Mouse (Mus musculus) stomach, embryonic 16.5 days (tissue): ENCODE measurements around the gene Zfp239. TPM values are rescaled to one million over a fixed set of nuclear protein-coding genes. Genes with fewer than 3 reads are reported as not detected.
A peak's percentile ranks its signal among the peaks of the same experiment; 100 is the strongest.

Experiments
- ATAC-seq: fragments of 200-750 bp; cut with Nextera tagmentation; 2 replicates; pipeline ENCODE4 v1.8.0; 2017; ENCODE audit warnings: moderate number of reproducible peaks, moderate TSS enrichment; ENCODE audit not compliant: insufficient read depth, low FRiP score
- H3K27ac ChIP-seq: fragments of 300-500 bp; sonication (generic); 2 replicates; pipeline ENCODE4 v1.5.1; 2014; ENCODE audit warnings: low read length
- H3K27me3 ChIP-seq: fragments of 300-500 bp; sonication (generic); 2 replicates; pipeline ENCODE4 v1.6.1; 2014; ENCODE audit warnings: low read length, control low read depth, mixed read lengths; ENCODE audit not compliant: control insufficient read depth, insufficient read depth
- H3K36me3 ChIP-seq: fragments of 300-500 bp; sonication (generic); 2 replicates; pipeline ENCODE4 v1.6.1; 2014; ENCODE audit warnings: low read length; ENCODE audit not compliant: control insufficient read depth, insufficient read depth
- H3K4me1 ChIP-seq: fragments of 300-500 bp; sonication (generic); 2 replicates; pipeline ENCODE4 v1.6.1; 2014; ENCODE audit warnings: low read length, control low read depth, mixed read lengths; ENCODE audit not compliant: control insufficient read depth, insufficient read depth
- H3K4me2 ChIP-seq: fragments of 300-500 bp; sonication (generic); 2 replicates; pipeline ENCODE4 v1.6.1; 2014; ENCODE audit warnings: low read depth, low read length, mixed read lengths
- H3K4me3 ChIP-seq: fragments of 300-500 bp; sonication (generic); replicated peaks from 2 replicates; pipeline ENCODE4 v1.5.1; 2014; ENCODE audit warnings: mild to moderate bottlenecking, low read length
- H3K9ac ChIP-seq: fragments of 300-500 bp; sonication (generic); 2 replicates; pipeline ENCODE4 v1.6.1; 2014; ENCODE audit warnings: low read length
- H3K9me3 ChIP-seq: fragments of 300-500 bp; sonication (generic); replicated peaks from 2 replicates; pipeline ENCODE4 v1.6.1; 2016; ENCODE audit warnings: low read length, control low read depth; ENCODE audit not compliant: control insufficient read depth
- WGBS: fragments of 180-500 bp; shearing (Covaris S2); extraction: QIAGEN DNeasy Blood & Tissue Kit; methylation state at CpG from one replicate; pipeline ENCODE4 v1.1.7; 2014; 5-methylcytosine and 5-hydroxymethylcytosine counted together
- polyA plus RNA-seq: library from polyadenylated mRNA; unstranded; fragments of >200 nt; fragmentation: Nextera tagmentation; extraction: Ambion mirVana; gene quantifications from 2 replicates; pipeline ENCODE4 v1.2.1, GENCODE M21; 2015

Zfp239 gene
- polyA plus RNA-seq, 1 experiment from 2014 or later, result 6.0 TPM

DNA sequence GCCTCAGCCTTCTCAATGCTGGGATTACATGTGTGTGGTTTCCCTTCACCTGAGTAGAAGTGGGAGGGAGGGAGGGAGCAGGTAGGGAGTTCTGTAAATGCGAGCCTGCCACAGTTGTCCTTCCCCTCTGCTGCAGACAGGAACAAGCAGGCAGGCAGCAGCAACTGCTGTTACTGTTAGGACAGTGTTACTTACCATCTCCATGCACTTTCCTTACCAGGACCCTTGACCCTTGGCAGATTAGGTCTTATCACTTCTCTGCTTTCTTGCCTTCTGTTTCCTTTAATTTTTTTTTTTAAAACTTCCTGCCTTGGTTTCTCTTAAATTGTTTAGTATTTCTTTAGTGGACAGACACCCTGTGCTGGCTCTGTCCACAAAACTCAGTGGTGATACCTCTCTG lies 26.1 kb downstream of the Zfp239 start:
- Histone ChIP-seq H3K4me1 (0 out of 2 replicates have a peak, but pooled peaks cover 4% of the 10 kb centered on the region), H3K27me3 (no peaks in the 10 kb centered on the region), H3K4me3 (no peak overlapping the region), H3K9ac (no peak overlapping the region), H3K9me3 (no peaks in the 10 kb centered on the region), H3K27ac (no peak overlapping the region), H3K36me3 (no peaks in the 10 kb centered on the region), H3K4me2 (no peak overlapping the region)
- WGBS, result 35% methylated on average over 1 of the region's 1 CpGs
- ATAC-seq, result no peak

DNA sequence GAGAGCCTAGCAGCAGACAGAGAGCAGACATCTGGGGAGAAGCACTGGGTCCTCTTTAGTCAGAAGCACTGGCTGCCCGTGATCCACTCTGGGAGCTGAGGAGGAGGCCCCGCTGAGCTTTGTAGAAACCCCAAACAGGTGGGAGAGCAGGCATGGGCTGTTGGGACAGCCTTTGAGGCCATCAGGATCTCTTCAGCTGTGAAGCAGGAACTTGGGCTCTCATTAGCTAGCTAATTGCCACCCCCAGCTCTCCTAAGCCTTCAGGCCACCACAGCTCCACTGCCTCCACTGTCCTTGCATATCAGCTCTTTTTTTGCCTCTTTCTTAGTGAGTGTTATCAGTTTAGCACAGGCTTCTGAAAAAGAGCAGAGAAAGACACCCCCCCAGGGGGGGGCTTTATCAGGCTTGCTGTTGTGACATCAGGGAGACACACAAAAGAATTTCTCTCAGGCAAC lies 26.8 kb downstream of the Zfp239 start:
- Histone ChIP-seq H3K4me1 (0 out of 2 replicates have a peak, but pooled peaks cover 4% of the 10 kb centered on the region), H3K36me3 (no peaks in the 10 kb centered on the region), H3K9ac (peak overlapping the region; percentile 21; the same call in 1 of the 2 replicates), H3K4me3 (no peak overlapping the region), H3K27ac (no peak overlapping the region), H3K9me3 (no peaks in the 10 kb centered on the region), H3K4me2 (no peak overlapping the region), H3K27me3 (no peaks in the 10 kb centered on the region)
- 65% methylated on average over 2 of the region's 2 CpGs for WGBS
- ATAC-seq, result no peak

DNA sequence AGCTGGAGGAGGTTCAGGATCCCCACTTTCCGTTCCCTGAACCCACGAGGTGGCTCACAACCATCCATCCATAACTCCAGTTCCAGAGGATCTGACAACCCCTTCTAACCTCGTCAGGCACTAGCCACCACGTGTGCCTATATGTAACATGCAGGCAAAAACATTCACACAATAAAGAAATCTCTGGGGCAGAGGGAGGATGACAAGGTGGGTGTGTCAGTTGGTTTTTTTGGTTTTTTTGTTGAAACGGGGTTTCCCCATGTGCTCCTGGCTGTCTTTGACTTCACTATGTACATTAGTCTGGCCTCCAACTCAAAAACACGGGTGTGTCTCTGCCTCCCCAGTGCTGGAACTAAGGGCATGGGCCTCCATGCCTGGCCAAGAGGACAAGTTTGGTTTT lies 28.4 kb downstream of the Zfp239 start:
- 74% methylated on average over 6 of the region's 6 CpGs for WGBS
- Histone ChIP-seq H3K36me3 (no peaks in the 10 kb centered on the region), H3K27me3 (no peaks in the 10 kb centered on the region)

DNA sequence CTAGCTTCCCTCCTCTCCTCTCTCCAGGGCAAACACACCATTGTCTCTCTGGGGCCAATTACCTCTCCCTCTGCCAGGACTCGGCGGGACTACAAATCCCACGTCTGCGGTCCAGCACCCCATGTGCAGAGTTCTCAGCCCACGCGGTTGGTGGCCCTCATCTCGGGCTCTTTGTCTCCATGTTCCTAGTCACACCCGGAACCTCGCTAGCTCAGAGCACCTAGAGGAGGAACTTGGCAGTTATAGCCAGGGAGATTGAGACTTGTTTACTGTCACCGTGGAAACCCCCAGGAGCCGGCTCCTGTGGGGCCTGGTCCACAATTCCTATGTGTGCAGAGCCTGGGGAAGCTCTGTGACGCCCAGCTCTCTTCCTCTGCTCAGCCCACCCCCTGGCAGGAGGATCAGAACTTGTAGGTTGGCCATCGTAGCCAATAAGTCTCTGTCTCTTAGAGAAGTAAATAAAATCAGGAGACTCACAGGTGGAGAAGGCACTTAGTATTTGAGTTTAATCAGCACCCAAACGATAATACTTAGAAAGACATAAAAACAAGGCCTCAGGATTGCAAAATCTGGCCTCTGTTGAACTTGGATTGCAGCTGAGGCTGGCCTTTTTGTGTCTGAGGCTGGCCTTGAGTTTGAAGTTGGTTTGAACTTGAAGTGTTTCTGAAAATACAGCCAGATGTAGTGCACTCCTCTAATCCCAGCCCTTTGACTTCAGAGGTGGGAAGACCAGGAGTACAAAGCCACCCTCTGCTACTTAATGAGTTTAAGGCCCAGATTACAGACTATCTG lies 29.7 kb downstream of the Zfp239 start:
- Histone ChIP-seq H3K27ac (no peak overlapping the region), H3K9ac (peak overlapping the region; percentile 38), H3K27me3 (no peaks in the 10 kb centered on the region), H3K4me2 (peak overlapping the region; percentile 27; the same call in 1 of the 2 replicates), H3K9me3 (no peaks in the 10 kb centered on the region), H3K4me1 (0 out of 2 replicates have a peak, but pooled peaks cover 4% of the 10 kb centered on the region), H3K36me3 (no peaks in the 10 kb centered on the region), H3K4me3 (peak overlapping the region; percentile 10)
- ATAC-seq, result peak; percentile 58; the same call in 1 of the 2 replicates
- WGBS, result 45% methylated on average over 14 of the region's 14 CpGs

More for the DNA sequence above, 28.4 kb downstream of the Zfp239 start:
- Histone ChIP-seq H3K4me2 (no peak overlapping the region), H3K4me1 (0 out of 2 replicates have a peak, but pooled peaks cover 4% of the 10 kb centered on the region), H3K27ac (no peak overlapping the region), H3K9me3 (no peaks in the 10 kb centered on the region), H3K9ac (no peak overlapping the region), H3K4me3 (no peak overlapping the region)
- no peak for ATAC-seq

DNA sequence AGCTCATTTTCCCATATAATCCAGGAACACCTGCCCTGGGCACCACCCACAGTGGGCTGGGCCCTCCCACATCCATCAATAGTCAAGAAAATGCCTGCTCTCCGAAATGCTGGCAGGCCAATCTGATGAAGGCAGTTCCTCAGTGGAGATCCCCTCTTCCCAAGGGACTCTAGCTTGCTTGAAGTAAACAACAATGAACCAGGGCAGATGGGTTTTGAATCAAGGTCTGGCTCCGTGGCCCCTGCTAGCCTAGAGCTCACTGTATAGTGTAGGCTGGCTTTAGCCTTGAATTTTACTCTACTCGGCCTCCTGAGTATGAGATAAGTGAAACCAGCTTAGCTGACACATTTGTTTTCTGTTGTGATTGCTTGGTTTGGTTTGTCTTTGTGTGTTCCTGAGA lies 30.5 kb downstream of the Zfp239 start:
- no peak for ATAC-seq
- no peaks in the 10 kb centered on the region for H3K36me3 ChIP-seq
- H3K4me2 ChIP-seq, result no peak overlapping the region
- H3K27ac ChIP-seq, result no peak overlapping the region
- no peak overlapping the region for H3K9ac ChIP-seq
- H3K4me3 ChIP-seq, result no peak overlapping the region
- 0 out of 2 replicates have a peak, but pooled peaks cover 4% of the 10 kb centered on the region for H3K4me1 ChIP-seq
- WGBS, result 71% methylated on average over 3 of the region's 3 CpGs
- H3K27me3 ChIP-seq, result no peaks in the 10 kb centered on the region
- no peaks in the 10 kb centered on the region for H3K9me3 ChIP-seq

DNA sequence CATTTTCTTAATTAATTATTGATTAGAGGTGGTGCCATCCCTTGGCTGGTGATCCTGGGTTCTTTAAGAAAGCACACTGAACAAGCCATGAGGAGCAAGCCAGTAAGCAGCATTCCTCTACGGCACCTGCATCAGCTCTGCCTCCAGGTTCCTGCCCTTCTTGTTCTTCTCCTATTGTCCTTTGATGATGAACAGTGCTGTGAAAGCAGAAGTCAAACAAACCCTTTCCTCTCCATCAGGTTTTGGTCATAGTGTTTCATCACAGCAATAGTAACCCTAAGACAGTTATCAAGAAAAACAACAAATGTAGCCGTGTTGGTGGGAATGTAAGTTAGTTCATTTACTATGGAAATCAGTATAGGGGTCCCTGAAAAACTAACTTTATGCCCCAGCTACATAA lies 31.5 kb downstream of the Zfp239 start:
- 82% methylated on average over 2 of the region's 2 CpGs for WGBS
- Histone ChIP-seq H3K27ac (no peak overlapping the region), H3K4me1 (0 out of 2 replicates have a peak, but pooled peaks cover 4% of the 10 kb centered on the region), H3K36me3 (no peaks in the 10 kb centered on the region), H3K9ac (no peak overlapping the region), H3K27me3 (no peaks in the 10 kb centered on the region), H3K4me2 (no peak overlapping the region), H3K9me3 (no peaks in the 10 kb centered on the region), H3K4me3 (no peak overlapping the region)
- ATAC-seq, result no peak

DNA sequence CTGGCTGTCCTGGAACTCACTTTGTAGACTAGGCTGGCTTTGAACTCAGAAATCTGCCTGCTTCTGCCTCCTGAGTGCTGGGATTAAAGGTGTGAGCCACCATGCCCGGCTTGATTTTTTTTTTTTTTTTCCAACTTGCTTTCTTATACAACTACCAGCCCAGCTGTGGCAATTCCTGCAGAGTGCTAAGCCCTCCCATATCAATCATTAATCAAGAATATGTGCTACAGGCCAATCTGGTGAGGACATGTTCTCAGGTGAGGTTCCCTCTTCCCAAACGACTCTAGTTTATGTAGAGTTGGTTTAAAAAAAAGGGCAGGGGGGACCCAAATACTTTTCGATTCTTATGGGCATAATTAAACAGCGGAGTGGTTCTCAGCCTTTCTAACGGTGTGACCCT lies 35.9 kb downstream of the Zfp239 start:
- Histone ChIP-seq H3K9me3 (no peaks in the 10 kb centered on the region), H3K27me3 (no peaks in the 10 kb centered on the region), H3K27ac (no peak overlapping the region), H3K4me3 (no peak overlapping the region), H3K4me1 (0 out of 2 replicates have a peak, but pooled peaks cover 3% of the 10 kb centered on the region), H3K4me2 (no peak overlapping the region), H3K36me3 (no peaks in the 10 kb centered on the region), H3K9ac (no peak overlapping the region)
- WGBS, result 58% methylated on average over 5 of the region's 5 CpGs
- ATAC-seq, result no peak

DNA sequence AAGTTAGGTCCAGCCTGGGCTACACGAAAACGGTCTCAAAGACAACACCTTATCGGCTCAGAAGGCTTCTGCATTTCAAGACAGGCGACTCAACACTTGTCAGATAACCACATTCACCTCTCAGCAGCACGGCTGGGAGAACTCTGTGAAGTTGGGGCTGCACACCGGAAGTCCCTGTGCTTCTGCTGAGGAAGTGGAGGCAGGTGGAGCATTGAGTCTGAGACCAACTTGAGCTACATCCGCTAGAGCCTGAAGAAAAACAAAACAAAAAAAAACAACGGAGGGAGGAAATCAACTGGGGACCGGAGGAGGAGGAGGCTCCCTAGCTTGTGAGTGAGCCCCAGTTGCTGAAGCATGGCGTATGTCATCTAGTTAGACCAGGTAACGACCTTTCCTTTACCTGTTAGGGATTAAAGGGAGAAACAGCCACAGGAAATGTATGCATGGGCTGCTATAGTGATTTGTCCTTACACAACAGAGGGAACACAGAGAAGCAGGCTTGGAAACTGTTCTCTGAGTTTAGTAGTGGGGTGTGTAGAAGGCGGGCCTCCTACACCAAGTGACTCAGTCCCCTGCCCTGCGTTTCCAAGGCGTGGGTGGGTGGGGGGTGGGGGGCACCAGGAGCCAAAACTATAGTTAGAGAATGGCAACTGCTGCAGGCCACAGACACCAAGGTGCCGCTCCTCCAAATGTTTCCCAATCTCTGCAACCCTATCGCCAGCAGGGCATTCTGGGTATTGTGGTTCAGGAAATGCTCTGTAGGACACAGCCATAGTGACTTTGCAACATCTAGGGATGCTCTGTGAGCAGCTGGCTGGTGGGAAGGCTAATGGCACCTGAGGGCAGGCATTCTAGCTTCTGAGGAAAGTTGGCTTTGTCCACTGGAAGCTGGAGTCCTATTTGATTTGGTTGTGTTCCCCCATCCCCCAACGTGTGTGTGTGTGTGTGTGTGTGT lies 38.5 kb downstream of the Zfp239 start, which contains the start of gene Hnrnpf:
TSS of gene Hnrnpf (plus strand) at position 199 of the 955 bp plus-strand sequence.
- Histone ChIP-seq H3K27ac (0 out of 2 replicates have a peak within 1 kb of the TSS, but pooled peaks have one; percentile 22), H3K27me3 (no peaks in the 10 kb centered on the region)

More for the DNA sequence above, 38.5 kb downstream of the Zfp239 start, which contains the start of gene Hnrnpf:
- no peak for ATAC-seq
- 72% methylated on average over 17 of the region's 17 CpGs for WGBS
- H3K9me3 ChIP-seq, result no peaks in the 10 kb centered on the region
- no peak within 1 kb of the TSS for H3K4me2 ChIP-seq
- peaks cover 6% of the 10 kb centered on the region; the same call in 1 of the 2 replicates for H3K4me1 ChIP-seq
- no peaks in the 10 kb centered on the region for H3K36me3 ChIP-seq
- H3K4me3 ChIP-seq, result no peak within 1 kb of the TSS
- H3K9ac ChIP-seq, result no peak within 1 kb of the TSS
